Mouse (Mus musculus) MEL (cell line): Measurements from ENCODE around the gene Thsd4. TPM values are rescaled to one million over a fixed set of nuclear protein-coding genes. Genes with fewer than 3 reads are reported as not detected.

Experiments used
- DNase-seq: peaks from one replicate; pipeline ENCODE4 v3.0.0; 2011; ENCODE audit warnings: low read depth, low spot score
- H3K27ac ChIP-seq: 2 replicates; pipeline ENCODE4 v1.5.1; 2012; ENCODE audit warnings: low read depth, mild to moderate bottlenecking, control low read depth, low read length, moderate library complexity; ENCODE audit not compliant: control insufficient read depth
- H3K27me3 ChIP-seq, 2 experiments: fragments of 150-350 bp in 1 of 2; sonication (generic) in 1 of 2; 2 replicates each; pipeline ENCODE4 v1.6.1; 2012; ENCODE audit warnings: low read length in 2 of 2, mild to moderate bottlenecking in 2 of 2, improper control_type of control experiment in 1 of 2, moderate library complexity in 1 of 2; ENCODE audit not compliant: insufficient read depth in 2 of 2, control insufficient read depth in 1 of 2
- H3K36me3 ChIP-seq, 2 experiments: 2 replicates each; pipeline ENCODE4 v1.6.1; 2012 to 2014; ENCODE audit warnings: low read length in 2 of 2, improper control_type of control experiment in 1 of 2, inconsistent platforms in 1 of 2, mild to moderate bottlenecking in 1 of 2; ENCODE audit not compliant: insufficient read depth in 2 of 2, control insufficient read depth in 1 of 2
- H3K4me1 ChIP-seq, 2 experiments: fragments of 150-350 bp in 1 of 2; sonication (generic) in 1 of 2; 2 replicates each; pipeline ENCODE4 v1.6.1; 2012; ENCODE audit warnings: low read length in 2 of 2, improper control_type of control experiment in 1 of 2, mild to moderate bottlenecking in 1 of 2; ENCODE audit not compliant: insufficient read depth in 2 of 2, control insufficient read depth in 1 of 2
- H3K4me3 ChIP-seq, 2 experiments: fragments of 150-350 bp in 1 of 2; sonication (generic) in 1 of 2; 2 replicates each; pipeline ENCODE4 v1.5.1; 2012; ENCODE audit warnings: low read depth in 2 of 2, low read length in 2 of 2, mild to moderate bottlenecking in 2 of 2, moderate library complexity in 2 of 2, control low read depth in 1 of 2, improper control_type of control experiment in 1 of 2; ENCODE audit not compliant: control insufficient read depth in 1 of 2, insufficient read depth in 1 of 2
- H3K79me2 ChIP-seq: 2 replicates; pipeline ENCODE4 v1.6.1; 2012; ENCODE audit warnings: mild to moderate bottlenecking, low read length, moderate library complexity; ENCODE audit not compliant: control insufficient read depth, poor library complexity, insufficient read depth
- H3K9ac ChIP-seq: 2 replicates; pipeline ENCODE4 v1.6.1; 2012; ENCODE audit warnings: low read depth, mild to moderate bottlenecking, control low read depth, low read length, moderate library complexity; ENCODE audit not compliant: control insufficient read depth, poor library complexity, severe bottlenecking
- H3K9me3 ChIP-seq: fragments of 150-350 bp; sonication (generic); replicated peaks from 2 replicates; pipeline ENCODE4 v1.6.1; 2012; ENCODE audit warnings: mild to moderate bottlenecking, low read length, improper control_type of control experiment, moderate library complexity; ENCODE audit not compliant: insufficient read depth
- BHLHE40 ChIP-seq: IDR thresholded peaks from 2 replicates; pipeline ENCODE4 v1.6.1; 2012; ENCODE audit warnings: low read depth, mild to moderate bottlenecking, inconsistent platforms, low read length, improper control_type of control experiment, borderline replicate concordance
- CHD1 ChIP-seq: IDR thresholded peaks from 2 replicates; pipeline ENCODE4 v1.6.1; 2012; ENCODE audit warnings: low read depth, mild to moderate bottlenecking, inconsistent platforms, low read length, improper control_type of control experiment
- CHD2 ChIP-seq: IDR thresholded peaks from 2 replicates; pipeline ENCODE4 v1.6.1; 2011; ENCODE audit warnings: low read length, improper control_type of control experiment
- CTCF ChIP-seq, 3 experiments: IDR thresholded peaks in 2 of 3; conservative IDR thresholded peaks in 1 of 3; 2 replicates each; pipeline ENCODE4 v1.5.1; 2011 to 2012; ENCODE audit warnings: low read length in 3 of 3, low read depth in 2 of 3, mild to moderate bottlenecking in 2 of 3, improper control_type of control experiment in 1 of 3, inconsistent platforms in 1 of 3, mixed read lengths in 1 of 3, moderate library complexity in 1 of 3; ENCODE audit not compliant: control insufficient read depth in 1 of 3, insufficient read depth in 1 of 3, poor library complexity in 1 of 3, severe bottlenecking in 1 of 3
- E2F4 ChIP-seq: IDR thresholded peaks from 2 replicates; pipeline ENCODE4 v1.6.1; 2011; ENCODE audit warnings: low read depth, low read length, improper control_type of control experiment, borderline replicate concordance
- ELF1 ChIP-seq: IDR thresholded peaks from 2 replicates; pipeline ENCODE4 v1.6.1; 2014; ENCODE audit warnings: low read depth, mild to moderate bottlenecking, inconsistent platforms, low read length, improper control_type of control experiment, moderate library complexity
- EP300 ChIP-seq, 2 experiments: IDR thresholded peaks; 2 replicates each; pipeline ENCODE4 v1.6.1; 2011; ENCODE audit warnings: improper control_type of control experiment in 2 of 2, low read length in 2 of 2, low read depth in 1 of 2, mild to moderate bottlenecking in 1 of 2
- GATA1 ChIP-seq: IDR thresholded peaks from 2 replicates; pipeline ENCODE4 v1.6.1; 2011; ENCODE audit warnings: low read depth, low read length, improper control_type of control experiment
- JUND ChIP-seq: IDR thresholded peaks from 2 replicates; pipeline ENCODE4 v1.6.1; 2011; ENCODE audit warnings: low read depth, mild to moderate bottlenecking, improper control_type of control experiment, low read length
- MAFK ChIP-seq: IDR thresholded peaks from 2 replicates; pipeline ENCODE4 v1.6.1; 2011; ENCODE audit warnings: low read depth, mild to moderate bottlenecking, low read length, improper control_type of control experiment, borderline replicate concordance
- MEF2A ChIP-seq: IDR thresholded peaks from 2 replicates; pipeline ENCODE4 v1.6.1; 2014; ENCODE audit warnings: low read depth, mild to moderate bottlenecking, inconsistent platforms, low read length, improper control_type of control experiment; ENCODE audit not compliant: poor library complexity, insufficient replicate concordance, severe bottlenecking; ENCODE audit errors: extremely low read depth
- MXI1 ChIP-seq: IDR thresholded peaks from 2 replicates; pipeline ENCODE4 v1.6.1; 2011; ENCODE audit warnings: mild to moderate bottlenecking, low read depth, low read length, improper control_type of control experiment
- MYB ChIP-seq: IDR thresholded peaks from 2 replicates; pipeline ENCODE4 v1.6.1; 2011; ENCODE audit warnings: mild to moderate bottlenecking, low read depth, low read length, improper control_type of control experiment
- POLR2A ChIP-seq, 2 experiments: IDR thresholded peaks; 2 replicates each; pipeline ENCODE4 v1.6.1; 2011 to 2012; ENCODE audit warnings: low read length in 2 of 2, mild to moderate bottlenecking in 2 of 2, control low read depth in 1 of 2, improper control_type of control experiment in 1 of 2, low read depth in 1 of 2, moderate library complexity in 1 of 2; ENCODE audit not compliant: control insufficient read depth in 1 of 2, insufficient read depth in 1 of 2, poor library complexity in 1 of 2
- RAD21 ChIP-seq: IDR thresholded peaks from 2 replicates; pipeline ENCODE4 v1.6.1; 2011; ENCODE audit warnings: mild to moderate bottlenecking, low read depth, low read length, improper control_type of control experiment
- RCOR1 ChIP-seq: IDR thresholded peaks from 2 replicates; pipeline ENCODE4 v1.6.1; 2012; ENCODE audit warnings: low read depth, mild to moderate bottlenecking, inconsistent platforms, low read length, improper control_type of control experiment
- SIN3A ChIP-seq: IDR thresholded peaks from 2 replicates; pipeline ENCODE4 v1.6.1; 2012; ENCODE audit warnings: low read length, improper control_type of control experiment, inconsistent platforms
- SMC3 ChIP-seq: IDR thresholded peaks from 2 replicates; pipeline ENCODE4 v1.6.1; 2011; ENCODE audit warnings: low read depth, low read length, improper control_type of control experiment
- TCF12 ChIP-seq: IDR thresholded peaks from 2 replicates; pipeline ENCODE4 v1.6.1; 2014; ENCODE audit warnings: low read depth, mild to moderate bottlenecking, inconsistent platforms, low read length, improper control_type of control experiment, moderate library complexity
- UBTF ChIP-seq: IDR thresholded peaks from 2 replicates; pipeline ENCODE4 v1.6.1; 2012; ENCODE audit warnings: low read depth, mild to moderate bottlenecking, inconsistent platforms, low read length, improper control_type of control experiment, moderate library complexity, borderline replicate concordance; ENCODE audit not compliant: insufficient read depth
- USF1 ChIP-seq: IDR thresholded peaks from 2 replicates; pipeline ENCODE4 v1.6.1; 2014; ENCODE audit warnings: low read depth, mild to moderate bottlenecking, inconsistent platforms, low read length, improper control_type of control experiment, moderate library complexity
- ZC3H11A ChIP-seq: IDR thresholded peaks from 2 replicates; pipeline ENCODE4 v1.6.1; 2012; ENCODE audit warnings: low read depth, mild to moderate bottlenecking, inconsistent platforms, low read length, improper control_type of control experiment
- ZKSCAN1 ChIP-seq: IDR thresholded peaks from 2 replicates; pipeline ENCODE4 v1.6.1; 2012; ENCODE audit warnings: low read depth, mild to moderate bottlenecking, inconsistent platforms, low read length, improper control_type of control experiment, moderate library complexity
- ZMIZ1 ChIP-seq: IDR thresholded peaks from 2 replicates; pipeline ENCODE4 v1.6.1; 2012; ENCODE audit warnings: low read depth, mild to moderate bottlenecking, inconsistent platforms, low read length, improper control_type of control experiment, moderate library complexity
- ZNF384 ChIP-seq: IDR thresholded peaks from 2 replicates; pipeline ENCODE4 v1.6.1; 2012; ENCODE audit warnings: low read depth, mild to moderate bottlenecking, inconsistent platforms, low read length, improper control_type of control experiment
- polyA plus RNA-seq, 2 experiments: library from polyadenylated mRNA; stranded (reverse) in 1 of 2; unstranded in 1 of 2; fragments of >175 nt in 1 of 2; fragments of >200 nt in 1 of 2; gene quantifications; 2 replicates each; pipeline versions ENCODE4 v1.2.1 to v1.2.4; 2012; ENCODE audit warnings: low replicate concordance in 2 of 2, low read depth in 1 of 2; ENCODE audit not compliant: insufficient read length in 2 of 2, insufficient read depth in 1 of 2, missing spikeins in 1 of 2
- total RNA-seq: library from RNA; depleted of rRNA; stranded (reverse); fragments of 300-350 nt; gene quantifications from 2 replicates; pipeline ENCODE4 v1.2.3, GENCODE M21; 2012

Gene Thsd4
- total and polyA plus RNA-seq, 3 experiments, result 0.08 TPM; not detected in 1

DNA sequence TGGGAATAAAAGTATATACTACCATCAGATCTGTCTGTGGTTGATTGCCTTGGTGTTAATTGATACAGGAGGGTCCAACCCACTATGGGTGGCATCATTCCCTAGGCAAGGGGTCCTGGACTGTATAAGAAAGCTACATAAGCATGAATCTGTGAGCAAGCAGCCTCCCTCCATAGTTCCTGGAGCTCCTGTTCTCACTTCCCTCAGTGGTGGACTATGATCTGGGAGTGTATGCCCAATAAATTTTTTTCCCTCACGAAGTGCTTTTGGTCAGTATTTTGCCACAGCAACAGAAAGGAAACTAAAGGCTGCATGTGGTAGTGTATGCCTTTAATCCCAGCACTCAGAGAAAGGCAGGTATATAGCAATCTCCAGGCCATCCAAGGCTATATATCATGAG lies 237.5 kb downstream of the Thsd4 start:
- H3K9ac ChIP-seq, result no peak overlapping the region
- H3K36me3 ChIP-seq, result no peaks in the 10 kb centered on the region
- no peak for TF ChIP-seq CHD1
- no peak for TF ChIP-seq MXI1
- TF ChIP-seq UBTF, result no peak
- no peak for TF ChIP-seq CHD2
- no peak for TF ChIP-seq POLR2A (IDR thresholded peaks at IDR 0.05; ENCODE audit: control insufficient read depth in 1 of 2, insufficient read depth in 1 of 2, low read depth in 1 of 2, low read length in 2 of 2, poor library complexity in 1 of 2)
- no peak for TF ChIP-seq ZNF384
- TF ChIP-seq ZMIZ1, result no peak
- TF ChIP-seq SMC3, result no peak
- no peak for TF ChIP-seq EP300 (IDR thresholded peaks at IDR 0.05; ENCODE audit: low read depth in 1 of 2, low read length in 2 of 2)
- no peak for TF ChIP-seq ZKSCAN1
- TF ChIP-seq MYB, result no peak
- TF ChIP-seq USF1, result no peak
- TF ChIP-seq MEF2A, result no peak
- no peak for TF ChIP-seq RAD21
- no peak for TF ChIP-seq SIN3A
- TF ChIP-seq MAFK, result no peak
- no peak for TF ChIP-seq GATA1
- no peak for TF ChIP-seq ZC3H11A
- no peak for TF ChIP-seq RCOR1
- H3K79me2 ChIP-seq, result no peaks in the 10 kb centered on the region
- no peak overlapping the region for H3K4me3 ChIP-seq
- no peaks in the 10 kb centered on the region for H3K4me1 ChIP-seq
- no peak overlapping the region for H3K27ac ChIP-seq
- no peaks in the 10 kb centered on the region for H3K27me3 ChIP-seq
- DNase-seq, result no peak
- H3K9me3 ChIP-seq, result no peaks in the 10 kb centered on the region

DNA sequence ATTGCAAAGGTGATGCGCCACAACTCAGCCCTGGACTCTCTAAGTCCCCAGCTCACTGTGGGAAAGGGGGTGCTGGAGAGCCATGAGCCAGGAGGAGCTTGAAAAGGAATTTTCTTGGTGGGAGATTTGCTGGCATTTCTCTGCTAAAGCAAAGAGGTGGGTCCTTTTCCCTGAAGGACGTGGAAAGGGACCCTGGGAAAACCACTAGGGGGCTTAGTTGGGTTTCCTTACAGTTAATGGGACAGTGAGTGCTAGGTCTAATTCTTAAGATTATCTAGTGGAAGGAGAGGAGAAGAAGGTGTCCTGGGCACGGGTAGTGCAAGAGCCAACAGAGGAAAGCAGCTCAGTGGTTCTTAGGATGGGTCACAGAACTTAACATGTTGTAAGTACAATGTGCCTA lies 238.3 kb downstream of the Thsd4 start:
- TF ChIP-seq MAFK (no peak), MEF2A (no peak), EP300 (IDR thresholded peaks at IDR 0.05; ENCODE audit: low read depth in 1 of 2, low read length in 2 of 2) (no peak), TCF12 (no peak), CHD2 (no peak), CHD1 (no peak), USF1 (no peak), UBTF (no peak), JUND (no peak), E2F4 (no peak), BHLHE40 (no peak), MYB (no peak), ELF1 (no peak), RAD21 (no peak), CTCF (IDR thresholded peaks at IDR 0.05 in 2 of 3, conservative IDR thresholded peaks at IDR 0.05 in 1 of 3; ENCODE audit: control insufficient read depth in 1 of 3, insufficient read depth in 1 of 3, low read depth in 2 of 3, low read length in 3 of 3, poor library complexity in 1 of 3, severe bottlenecking in 1 of 3) (no peak)
- Histone ChIP-seq H3K27me3 (no peaks in the 10 kb centered on the region), H3K36me3 (no peaks in the 10 kb centered on the region), H3K4me3 (no peak overlapping the region), H3K27ac (no peak overlapping the region), H3K79me2 (no peaks in the 10 kb centered on the region), H3K9ac (no peak overlapping the region), H3K9me3 (no peaks in the 10 kb centered on the region), H3K4me1 (no peaks in the 10 kb centered on the region)
- DNase-seq, result no peak
